Mouse (Mus musculus) heart, postnatal 0 days (tissue): ENCODE results near the gene Dmkn. TPM values are rescaled to one million over a fixed set of nuclear protein-coding genes. Genes with fewer than 3 reads are reported as not detected.

Experiments
- ATAC-seq: fragments of 200-750 bp; cut with Nextera tagmentation; 2 replicates; pipeline ENCODE4 v1.8.0; 2017; ENCODE audit warnings: low read depth, moderate number of reproducible peaks, moderate library complexity; ENCODE audit not compliant: insufficient read depth
- DNase-seq: peaks from one replicate; pipeline ENCODE4 v3.0.0-alpha.2; 2016; ENCODE audit warnings: low spot score
- H3K27ac ChIP-seq: fragments of 300-500 bp; sonication (generic); 2 replicates; pipeline ENCODE4 v1.5.1; 2014; ENCODE audit warnings: low read depth, mild to moderate bottlenecking
- H3K27me3 ChIP-seq: fragments of 300-500 bp; sonication (generic); 2 replicates; pipeline ENCODE4 v1.6.1; 2014; ENCODE audit warnings: low read length, mixed read lengths; ENCODE audit not compliant: control insufficient read depth, insufficient read depth
- H3K36me3 ChIP-seq: fragments of 300-500 bp; sonication (generic); replicated peaks from 2 replicates; pipeline ENCODE4 v1.6.1; 2014; ENCODE audit warnings: low read length, mixed read lengths; ENCODE audit not compliant: control insufficient read depth, insufficient read depth
- H3K4me1 ChIP-seq: fragments of 300-500 bp; sonication (generic); 2 replicates; pipeline ENCODE4 v1.6.1; 2014; ENCODE audit warnings: antibody characterized with exemption; ENCODE audit not compliant: control insufficient read depth, insufficient read depth
- H3K4me2 ChIP-seq: fragments of 300-500 bp; sonication (generic); 2 replicates; pipeline ENCODE4 v1.6.1; 2014; ENCODE audit warnings: low read depth, mild to moderate bottlenecking, low read length, moderate library complexity
- H3K4me3 ChIP-seq: fragments of 300-500 bp; sonication (generic); 2 replicates; pipeline ENCODE4 v1.5.1; 2014; ENCODE audit warnings: low read depth, low read length
- H3K9ac ChIP-seq: fragments of 300-500 bp; sonication (generic); replicated peaks from 2 replicates; pipeline ENCODE4 v1.6.1; 2014; ENCODE audit warnings: low read depth, low read length, mixed read lengths
- H3K9me3 ChIP-seq: fragments of 300-500 bp; sonication (generic); replicated peaks from 2 replicates; pipeline ENCODE4 v1.6.1; 2016; ENCODE audit warnings: low read length; ENCODE audit not compliant: control insufficient read depth
- CTCF ChIP-seq: IDR thresholded peaks from 2 replicates; pipeline ENCODE4 v1.5.1; 2016; ENCODE audit warnings: antibody characterized with exemption, control low read depth, low read depth
- EP300 ChIP-seq: IDR thresholded peaks from 2 replicates; pipeline ENCODE4 v1.6.1; 2016; ENCODE audit warnings: antibody characterized with exemption, low read depth
- WGBS: fragments of 180-500 bp; shearing (Covaris S2); extraction: QIAGEN DNeasy Blood & Tissue Kit; methylation state at CpG from one replicate; pipeline ENCODE4 v1.1.7; 2014; 5-methylcytosine and 5-hydroxymethylcytosine counted together
- polyA plus RNA-seq: library from polyadenylated mRNA; unstranded; fragments of >200 nt; fragmentation: Nextera tagmentation; extraction: Ambion mirVana; gene quantifications from 2 replicates; pipeline ENCODE4 v1.2.1, GENCODE M21; 2015
- total RNA-seq: library from RNA; depleted of rRNA; stranded (reverse); fragments of >200 nt; gene quantifications from 2 replicates; pipeline ENCODE4 v1.2.3, GENCODE M21; 2014; ENCODE audit warnings: low replicate concordance; rRNA removed

Dmkn gene
- total and polyA plus RNA-seq, 2 experiments from 2014 or later, result 8.1 to 10.4 TPM

GRCm38 (mm10) chr7:30829428-30829827, 65.9 kb downstream of the Dmkn start:
- H3K9ac ChIP-seq, result no peak overlapping the region
- no peaks in the 10 kb centered on the region for H3K36me3 ChIP-seq
- ATAC-seq, result no peak
- no peaks in the 10 kb centered on the region for H3K4me1 ChIP-seq
- WGBS, result 66% methylated on average over 3 of the region's 3 CpGs
- no peaks in the 10 kb centered on the region for H3K9me3 ChIP-seq
- H3K4me3 ChIP-seq, result no peak overlapping the region
- no peaks in the 10 kb centered on the region for H3K27me3 ChIP-seq
- TF ChIP-seq EP300 (no peak), CTCF (no peak)
- H3K4me2 ChIP-seq, result no peak overlapping the region
- no peak overlapping the region for H3K27ac ChIP-seq
- DNase-seq, result no peak

Other genes with a start within 250 kb of the Dmkn start
Only the 30 nearest of the 32 such genes appear.
- 6.5 and 7.1 TPM in 2 replicates for gene Proser3, start 211.5 kb upstream of the Dmkn start, total RNA-seq
- gene Proser3, start 211.5 kb upstream of the Dmkn start, polyA plus RNA-seq, result 2.5 and 3.2 TPM in 2 replicates
- 11.9 and 19.7 TPM in 2 replicates for gene Lin37, start 203.9 kb upstream of the Dmkn start, total RNA-seq
- 26.2 and 27.1 TPM in 2 replicates for gene Lin37, start 203.9 kb upstream of the Dmkn start, polyA plus RNA-seq
- gene U2af1l4, start 200.5 kb upstream of the Dmkn start, total RNA-seq, result 36.9 and 41.9 TPM in 2 replicates
- gene U2af1l4, start 200.5 kb upstream of the Dmkn start, polyA plus RNA-seq, result 120 and 123 TPM in 2 replicates
- gene Gm49396, start 200.4 kb upstream of the Dmkn start, total RNA-seq, result 0.08 and 0.61 TPM in 2 replicates
- 3.0 and 3.4 TPM in 2 replicates for gene Gm49396, start 200.4 kb upstream of the Dmkn start, polyA plus RNA-seq
- gene Psenen, start 200.1 kb upstream of the Dmkn start, total RNA-seq, result 106 and 130 TPM in 2 replicates
- 130 and 133 TPM in 2 replicates for gene Psenen, start 200.1 kb upstream of the Dmkn start, polyA plus RNA-seq
- gene Igflr1, start 198.3 kb upstream of the Dmkn start, total RNA-seq, result 0.54 and 3.3 TPM in 2 replicates
- gene Igflr1, start 198.3 kb upstream of the Dmkn start, polyA plus RNA-seq, result 0.94 and 1.9 TPM in 2 replicates
- 12.1 and 13.4 TPM in 2 replicates for gene Kmt2b, start 175.0 kb upstream of the Dmkn start, total RNA-seq
- gene Kmt2b, start 175.0 kb upstream of the Dmkn start, polyA plus RNA-seq, result 2.9 and 3.2 TPM in 2 replicates
- not detected in 2 replicates for gene Zbtb32, start 164.8 kb upstream of the Dmkn start, total RNA-seq
- gene Zbtb32, start 164.8 kb upstream of the Dmkn start, polyA plus RNA-seq, result 0.11 and 0.27 TPM in 2 replicates
- 1.1 and 73.4 TPM in 2 replicates for gene Upk1a, start 150.9 kb upstream of the Dmkn start, total RNA-seq
- 0.56 and 0.60 TPM in 2 replicates for gene Upk1a, start 150.9 kb upstream of the Dmkn start, polyA plus RNA-seq
- 1,408 and 1,527 TPM in 2 replicates for gene Cox6b1, start 137.6 kb upstream of the Dmkn start, total RNA-seq
- gene Cox6b1, start 137.6 kb upstream of the Dmkn start, polyA plus RNA-seq, result 4,395 and 4,405 TPM in 2 replicates
- not detected in 2 replicates for gene Etv2, start 127.9 kb upstream of the Dmkn start, total RNA-seq
- not detected in 2 replicates for gene Etv2, start 127.9 kb upstream of the Dmkn start, polyA plus RNA-seq
- 93.4 and 114 TPM in 2 replicates for gene Rbm42, start 113.4 kb upstream of the Dmkn start, total RNA-seq
- 71.3 and 71.6 TPM in 2 replicates for gene Rbm42, start 113.4 kb upstream of the Dmkn start, polyA plus RNA-seq
- 17.5 and 19.8 TPM in 2 replicates for gene Haus5, start 98.8 kb upstream of the Dmkn start, total RNA-seq
- gene Haus5, start 98.8 kb upstream of the Dmkn start, polyA plus RNA-seq, result 9.5 and 10.5 TPM in 2 replicates
- not detected in 2 replicates for gene Pmis2, start 92.2 kb upstream of the Dmkn start, total RNA-seq
- not detected in 2 replicates for gene Pmis2, start 92.2 kb upstream of the Dmkn start, polyA plus RNA-seq
- gene 2200002J24Rik, start 64.8 kb upstream of the Dmkn start, total RNA-seq, result 1.5 and 6.6 TPM in 2 replicates
- 5.8 and 6.4 TPM in 2 replicates for gene 2200002J24Rik, start 64.8 kb upstream of the Dmkn start, polyA plus RNA-seq
- not detected in 2 replicates for gene Atp4a, start 51.5 kb upstream of the Dmkn start, total RNA-seq
- 0.04 TPM in 1 of 2 replicates, not detected in the other for gene Atp4a, start 51.5 kb upstream of the Dmkn start, polyA plus RNA-seq
- gene Tmem147, start 34.2 kb upstream of the Dmkn start, total RNA-seq, result 228 and 261 TPM in 2 replicates
- 283 and 304 TPM in 2 replicates for gene Tmem147, start 34.2 kb upstream of the Dmkn start, polyA plus RNA-seq
- gene Gapdhs, start 20.1 kb upstream of the Dmkn start, total RNA-seq, result not detected in 2 replicates
- 0.16 TPM in 1 of 2 replicates, not detected in the other for gene Gapdhs, start 20.1 kb upstream of the Dmkn start, polyA plus RNA-seq
- gene Sbsn, start 12.3 kb upstream of the Dmkn start, total RNA-seq, result 0.23 and 4.6 TPM in 2 replicates
- 2.5 and 2.6 TPM in 2 replicates for gene Sbsn, start 12.3 kb upstream of the Dmkn start, polyA plus RNA-seq
- gene Krtdap, start 24.1 kb downstream of the Dmkn start, total RNA-seq, result not detected in 2 replicates
- 0.40 and 1.3 TPM in 2 replicates for gene Krtdap, start 24.1 kb downstream of the Dmkn start, polyA plus RNA-seq
- gene Ffar2, start 60.0 kb downstream of the Dmkn start, total RNA-seq, result not detected in 2 replicates
- gene Ffar2, start 60.0 kb downstream of the Dmkn start, polyA plus RNA-seq, result 0.05 TPM in 2 replicates
- gene Ffar3, start 92.4 kb downstream of the Dmkn start, total RNA-seq, result not detected in 2 replicates
- gene Ffar3, start 92.4 kb downstream of the Dmkn start, polyA plus RNA-seq, result not detected in 2 replicates
- not detected in 2 replicates for gene Ffar1, start 97.8 kb downstream of the Dmkn start, total RNA-seq
- gene Ffar1, start 97.8 kb downstream of the Dmkn start, polyA plus RNA-seq, result not detected in 2 replicates
- gene Cd22, start 116.6 kb downstream of the Dmkn start, total RNA-seq, result not detected in 2 replicates
- gene Cd22, start 116.6 kb downstream of the Dmkn start, polyA plus RNA-seq, result 0.08 and 0.23 TPM in 2 replicates
- 0.38 and 1.2 TPM in 2 replicates for gene Mag, start 151.1 kb downstream of the Dmkn start, total RNA-seq
- 0.07 and 0.10 TPM in 2 replicates for gene Mag, start 151.1 kb downstream of the Dmkn start, polyA plus RNA-seq
- not detected in 2 replicates for gene Hamp2, start 160.9 kb downstream of the Dmkn start, total RNA-seq
- gene Hamp2, start 160.9 kb downstream of the Dmkn start, polyA plus RNA-seq, result 0.44 TPM in 1 of 2 replicates, not detected in the other
- gene Hamp, start 180.3 kb downstream of the Dmkn start, total RNA-seq, result 42.0 TPM in 1 of 2 replicates, not detected in the other
- gene Hamp, start 180.3 kb downstream of the Dmkn start, polyA plus RNA-seq, result 1.7 and 4.0 TPM in 2 replicates
- 101 and 109 TPM in 2 replicates for gene Usf2, start 193.0 kb downstream of the Dmkn start, total RNA-seq
- 16.5 and 16.7 TPM in 2 replicates for gene Usf2, start 193.0 kb downstream of the Dmkn start, polyA plus RNA-seq
- gene Lsr, start 209.7 kb downstream of the Dmkn start, total RNA-seq, result 6.2 and 12.8 TPM in 2 replicates
- 4.0 and 4.1 TPM in 2 replicates for gene Lsr, start 209.7 kb downstream of the Dmkn start, polyA plus RNA-seq
- gene Fam187b, start 210.0 kb downstream of the Dmkn start, total RNA-seq, result 0.77 TPM in 1 of 2 replicates, not detected in the other
- 0.18 and 0.58 TPM in 2 replicates for gene Fam187b, start 210.0 kb downstream of the Dmkn start, polyA plus RNA-seq